Mouse (Mus musculus) lung, postnatal 25 days (tissue): Measurements from ENCODE around the gene Dpm3.
"Not testable (repeated sequence)": the region's sequence is repeated elsewhere in the genome, so short reads cannot be mapped to it uniquely, and the experiment has no call there.

Experiments
- DNase-seq: peaks from one replicate; pipeline ENCODE4 v3.0.0; 2022; ENCODE audit warnings: low spot score

Dpm3 gene

GRCm38 (mm10) chr3:89259076-89259475 is at the start of gene Dpm3:
Dpm3 (plus strand) TSS chr3:89259358.
- DNase-seq, result no peak

DNA sequence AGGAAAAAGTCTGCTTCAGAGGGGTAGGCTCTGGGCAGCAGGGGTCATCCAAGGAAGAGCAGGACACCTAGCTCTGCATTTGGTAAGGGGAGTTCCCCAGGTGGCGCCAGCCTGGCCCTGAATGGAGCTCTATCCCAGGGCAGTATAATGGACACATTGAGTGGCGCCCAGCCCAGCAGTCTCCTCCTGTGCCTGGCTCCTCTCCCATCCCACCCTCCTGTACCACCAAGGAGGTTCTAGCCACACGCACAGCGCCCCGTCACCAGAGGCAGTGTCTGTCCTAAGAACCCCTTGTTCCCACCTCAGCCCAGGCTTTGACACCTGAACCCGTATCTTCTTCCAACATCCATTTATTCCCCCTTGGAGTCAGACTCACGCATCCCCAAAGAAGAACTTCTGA is 49.4 kb upstream of the Dpm3 start:
- no peak for DNase-seq

DNA sequence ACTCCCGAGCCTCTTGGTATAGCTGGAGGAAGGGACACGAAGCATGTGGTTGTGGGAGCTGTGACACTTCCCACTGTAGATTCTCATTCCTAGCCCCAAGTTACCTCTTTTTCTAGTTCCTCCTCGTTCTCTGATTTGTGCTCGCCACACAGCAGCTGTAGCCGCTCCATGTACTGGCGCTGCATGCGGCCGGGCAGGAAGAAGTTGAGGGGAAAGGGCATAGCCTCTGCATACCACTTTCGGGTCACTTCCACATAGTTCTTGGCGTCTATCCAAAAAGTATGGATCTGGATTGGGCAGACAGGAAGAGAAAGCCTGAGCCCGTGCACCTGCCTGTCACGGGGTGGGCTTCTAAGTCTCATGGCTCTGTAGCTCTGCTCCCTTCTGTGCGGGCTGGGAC is 49.0 kb upstream of the Dpm3 start:
- no peak for DNase-seq

GRCm38 (mm10) chr3:89210731-89211130 is 48.4 kb upstream of the Dpm3 start:
- DNase-seq, result no peak

DNA sequence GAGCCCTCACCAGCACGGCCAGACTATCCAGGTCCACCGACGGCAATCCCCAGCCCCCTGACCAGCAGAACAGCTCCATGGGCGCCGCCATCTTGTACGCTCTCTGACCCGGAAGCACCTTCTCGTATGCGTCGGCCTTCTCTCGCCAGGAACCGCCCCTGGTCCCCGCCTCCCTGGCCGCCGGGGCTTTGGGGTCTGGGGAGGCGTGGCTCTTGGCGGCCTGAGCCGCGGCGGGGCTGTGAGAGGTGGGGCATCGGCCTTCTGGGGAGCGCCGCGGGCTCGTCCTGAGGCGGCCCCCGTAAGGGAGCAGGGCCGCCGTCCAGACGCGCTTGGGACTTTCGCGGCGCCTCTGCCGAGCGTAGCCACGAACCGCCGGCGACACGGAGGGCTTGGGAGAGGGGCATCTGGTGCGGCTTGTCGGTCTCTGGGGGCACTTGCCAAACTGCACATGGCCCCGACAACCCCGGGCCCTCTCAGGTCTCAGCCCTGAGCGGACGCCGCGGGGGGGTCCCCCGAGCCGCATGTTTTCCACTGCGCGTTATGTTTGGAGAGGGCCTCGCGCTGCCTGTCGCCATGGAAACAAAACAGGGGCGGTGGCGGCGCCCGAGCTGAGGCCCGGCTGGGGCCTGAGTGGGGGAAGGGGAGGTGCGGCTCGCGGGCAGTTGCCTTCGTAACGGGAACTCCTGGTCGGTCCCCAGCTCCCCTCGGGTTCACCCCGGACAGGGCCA is 45.2 kb upstream of the Dpm3 start:
- peak; percentile 95 for DNase-seq

DNA sequence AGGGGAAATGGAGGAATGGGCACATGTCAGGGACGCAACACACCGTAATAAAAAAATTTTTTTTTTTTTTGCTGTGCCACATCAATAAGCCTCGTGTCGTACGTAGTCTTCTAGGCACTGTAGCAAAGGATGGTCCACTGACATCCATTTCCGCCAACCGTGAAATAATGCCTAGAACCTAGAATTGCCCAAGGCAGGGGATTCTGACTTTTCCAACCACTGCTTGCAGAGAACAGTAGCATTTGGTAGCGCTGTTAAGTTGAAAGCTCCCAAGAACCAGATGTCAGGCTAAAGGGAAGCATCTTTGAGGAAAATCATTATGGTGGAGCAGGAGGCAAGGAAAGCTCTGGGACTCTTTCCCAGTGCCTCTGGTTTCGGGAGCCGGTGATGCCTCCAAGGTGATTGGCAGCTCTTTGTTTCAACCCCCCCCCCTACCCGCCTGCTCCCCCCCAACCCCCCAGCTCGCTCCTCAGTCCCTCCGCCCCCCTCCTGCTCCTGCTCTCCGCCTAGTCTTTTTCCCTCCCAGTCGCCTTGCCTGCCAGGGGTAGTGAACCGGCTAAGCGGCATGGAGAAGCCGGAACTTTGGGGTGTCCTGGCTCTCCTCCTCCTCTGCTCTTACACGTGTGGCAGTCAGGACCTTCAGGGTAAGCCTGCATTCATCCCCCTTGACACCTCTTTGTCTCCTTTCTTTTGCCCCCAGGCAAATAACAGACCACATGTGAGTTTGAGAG is 44.3 kb upstream of the Dpm3 start, which contains the start of gene Thbs3:
Thbs3 (plus strand) TSS at position 500 of the 731 bp plus-strand sequence.
- no peak for DNase-seq

GRCm38 (mm10) chr3:89215853-89216252 is 43.3 kb upstream of the Dpm3 start:
- peak; percentile 91 for DNase-seq

DNA sequence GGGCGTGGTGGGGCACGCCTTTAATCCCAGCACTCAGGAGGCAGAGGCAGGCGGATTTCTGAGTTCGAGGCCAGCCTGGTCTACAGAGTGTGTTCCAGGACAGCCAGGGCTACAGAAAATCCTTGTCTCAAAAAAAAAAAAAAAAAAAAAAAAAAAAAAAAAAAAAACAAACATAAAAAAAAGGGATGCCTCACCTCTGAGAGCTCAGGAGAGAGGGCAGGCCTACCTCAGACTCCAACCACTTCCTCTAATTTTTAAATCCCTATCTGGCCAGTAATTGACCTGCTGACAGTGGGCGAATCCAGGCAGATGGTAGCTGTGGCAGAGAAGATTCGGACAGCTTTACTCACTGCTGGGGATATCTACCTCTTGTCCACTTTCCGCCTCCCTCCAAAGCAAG is 42.8 kb upstream of the Dpm3 start:
- DNase-seq, result not testable (repeated sequence)

- peak; percentile 85 for DNase-seq
Observed at GRCm38 (mm10) chr3:89218271-89218670, 40.9 kb upstream of the Dpm3 start.

- no peak for DNase-seq
Observed at GRCm38 (mm10) chr3:89219546-89219945, 39.6 kb upstream of the Dpm3 start.

- DNase-seq, result no peak
Observed at GRCm38 (mm10) chr3:89221167-89221566, 38.0 kb upstream of the Dpm3 start.

- no peak for DNase-seq
Observed at GRCm38 (mm10) chr3:89224796-89225195, 34.4 kb upstream of the Dpm3 start.

DNA sequence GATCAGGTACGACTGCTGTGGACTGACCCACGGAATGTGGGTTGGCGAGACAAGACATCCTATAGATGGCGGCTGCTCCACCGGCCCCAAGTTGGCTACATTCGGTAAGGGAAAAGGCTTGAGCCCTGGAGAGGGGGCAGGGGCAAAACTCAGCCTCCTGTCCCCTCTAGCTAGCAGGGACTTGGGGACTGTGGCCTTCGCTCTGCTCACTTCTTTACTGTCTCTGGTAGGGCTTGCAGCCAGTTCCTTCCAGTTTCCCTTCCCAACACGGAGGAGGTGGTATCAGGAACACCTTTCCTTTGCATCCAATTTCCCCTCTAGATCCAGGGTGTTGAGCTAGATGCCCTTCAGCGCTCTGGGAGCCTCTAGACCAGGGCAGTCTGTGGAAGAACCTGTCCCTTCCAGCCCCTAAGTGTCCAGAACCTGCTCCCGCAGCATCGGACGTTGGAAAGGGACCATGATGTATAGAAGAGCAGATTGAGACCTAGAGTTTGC is 33.8 kb upstream of the Dpm3 start:
- DNase-seq, result no peak

GRCm38 (mm10) chr3:89225918-89226317 is 33.2 kb upstream of the Dpm3 start:
- DNase-seq, result no peak

- DNase-seq, result no peak
Observed at GRCm38 (mm10) chr3:89226361-89226760, 32.8 kb upstream of the Dpm3 start.

GRCm38 (mm10) chr3:89226900-89227299 is 32.3 kb upstream of the Dpm3 start, which contains the start of gene Mtx1:
Mtx1 (minus strand) TSS chr3:89227088.
- DNase-seq, result no peak

- DNase-seq, result peak; percentile 94
Observed at GRCm38 (mm10) chr3:89227307-89228179, 31.6 kb upstream of the Dpm3 start.

- DNase-seq, result peak; percentile 93
Observed at GRCm38 (mm10) chr3:89228180-89228549, 31.0 kb upstream of the Dpm3 start.

DNA sequence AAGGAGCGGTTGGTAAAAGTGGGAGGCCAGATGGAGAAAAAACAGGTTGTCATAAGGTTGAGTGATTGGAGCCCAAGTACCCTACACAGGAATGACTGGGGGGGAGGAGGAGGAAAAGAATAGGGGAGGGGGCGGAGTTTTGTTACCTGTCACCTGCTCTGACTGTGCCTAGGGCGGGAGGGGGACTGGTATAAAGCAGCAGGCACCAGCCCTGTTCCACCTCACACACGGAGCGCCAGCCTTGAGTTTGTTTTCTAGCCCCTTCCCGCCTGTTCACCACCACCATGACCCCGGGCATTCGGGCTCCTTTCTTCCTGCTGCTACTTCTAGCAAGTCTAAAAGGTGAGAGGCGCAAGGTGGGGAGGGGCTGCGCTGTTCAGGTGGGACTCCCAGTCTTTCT is 30.3 kb upstream of the Dpm3 start, which contains the start of gene Muc1:
Muc1 (plus strand) TSS at position 222 of the 400 bp plus-strand sequence.
- peak; percentile 68 for DNase-seq

DNA sequence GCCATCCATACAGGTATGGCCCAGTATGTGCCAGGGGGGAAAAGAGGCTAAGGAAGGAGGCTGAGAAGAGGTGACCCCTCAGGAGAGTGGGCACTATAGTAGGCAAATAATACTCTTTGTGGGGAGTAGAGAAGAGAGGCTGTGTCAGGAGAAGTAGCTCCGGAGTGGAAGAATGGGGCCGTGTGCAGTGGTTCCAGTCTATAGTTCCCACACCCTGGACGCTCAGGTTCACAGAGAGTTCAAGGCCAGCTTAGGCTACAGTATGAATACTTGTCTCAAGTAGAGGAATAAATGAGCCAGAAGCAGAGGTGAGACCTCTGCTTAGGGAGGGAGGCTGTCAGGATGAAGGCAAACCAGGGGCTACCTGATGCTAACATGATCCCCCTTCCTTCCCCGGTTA is 29.9 kb upstream of the Dpm3 start:
- DNase-seq, result no peak

DNA sequence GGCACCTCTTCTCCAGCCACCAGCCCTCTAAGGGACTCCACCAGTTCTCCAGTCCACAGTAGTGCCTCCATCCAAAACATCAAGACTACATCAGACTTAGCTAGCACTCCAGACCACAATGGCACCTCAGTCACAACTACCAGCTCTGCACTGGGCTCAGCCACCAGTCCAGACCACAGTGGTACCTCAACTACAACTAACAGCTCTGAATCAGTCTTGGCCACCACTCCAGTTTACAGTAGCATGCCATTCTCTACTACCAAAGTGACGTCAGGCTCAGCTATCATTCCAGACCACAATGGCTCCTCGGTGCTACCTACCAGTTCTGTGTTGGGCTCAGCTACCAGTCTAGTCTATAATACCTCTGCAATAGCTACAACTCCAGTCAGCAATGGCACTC is 28.6 kb upstream of the Dpm3 start:
- no peak for DNase-seq

DNA sequence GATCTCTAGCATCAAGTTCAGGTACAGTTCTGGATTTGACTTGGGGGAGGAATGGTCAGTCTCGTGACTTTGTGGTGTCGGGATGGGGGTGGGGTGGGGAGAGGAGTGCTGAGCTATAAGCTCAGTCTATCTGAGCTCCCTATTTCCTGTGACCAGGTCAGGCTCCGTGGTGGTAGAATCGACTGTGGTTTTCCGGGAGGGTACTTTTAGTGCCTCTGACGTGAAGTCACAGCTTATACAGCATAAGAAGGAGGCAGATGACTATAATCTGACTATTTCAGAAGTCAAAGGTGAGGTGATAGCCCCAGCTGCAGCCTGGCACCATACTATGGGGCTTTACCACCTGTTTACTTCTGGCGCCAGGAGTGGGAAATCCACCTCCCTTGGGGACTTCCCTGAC is 27.8 kb upstream of the Dpm3 start:
- no peak for DNase-seq
